Mouse (Mus musculus): ENCODE measurements around the gene 1700067K01Rik. TPM values are rescaled to one million over a fixed set of nuclear protein-coding genes. Genes with fewer than 3 reads are reported as not detected.
A peak's percentile ranks its signal among the peaks of the same experiment; 100 is the strongest.

The 1700067K01Rik gene
- polyA plus RNA-seq, 1 experiment from 2014 or later: 0.89 TPM

DNA sequence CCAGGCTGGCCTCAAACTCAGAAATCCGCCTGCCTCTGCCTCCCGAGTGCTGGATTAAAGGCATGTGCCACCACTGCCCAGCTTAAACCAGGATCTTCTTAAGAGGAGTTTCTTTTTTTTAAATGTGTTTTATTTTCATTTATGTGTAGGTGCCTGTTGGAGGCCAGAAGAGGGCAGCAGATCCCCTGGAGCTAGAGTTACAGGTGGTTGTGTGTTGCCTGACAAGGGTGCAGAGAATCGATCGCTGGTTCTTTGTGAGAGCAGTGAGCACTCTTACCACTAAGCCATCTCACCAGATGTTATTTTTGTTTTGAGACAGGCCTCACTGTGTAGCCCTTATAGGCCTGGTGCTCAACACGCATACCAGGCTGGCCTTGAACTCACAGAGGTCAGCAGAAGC, 14.5 kb downstream of the 1700067K01Rik start:
- Histone ChIP-seq H3K27ac (ENCODE audit: low read length) (no peak overlapping the region), H3K4me3 (ENCODE audit: low read length) (no peak overlapping the region), H3K27me3 (ENCODE audit: control insufficient read depth, insufficient read depth, low read length) (peaks cover 28% of the 10 kb centered on the region), H3K4me1 (ENCODE audit: control insufficient read depth, insufficient read depth, low read length) (peaks cover 13% of the 10 kb centered on the region), H3K36me3 (ENCODE audit: control insufficient read depth, insufficient read depth) (no peaks in the 10 kb centered on the region), H3K9me3 (replicated peaks; ENCODE audit: control insufficient read depth, low read length) (no peaks in the 10 kb centered on the region), H3K4me2 (ENCODE audit: low read depth, low read length) (no peak overlapping the region), H3K9ac (ENCODE audit: low read length) (no peak overlapping the region)
- no peak for ATAC-seq (replicated peaks; ENCODE audit: extremely low read depth, insufficient read depth, low FRiP score)
- 93% methylated on average over 5 of the region's 5 CpGs for WGBS

DNA sequence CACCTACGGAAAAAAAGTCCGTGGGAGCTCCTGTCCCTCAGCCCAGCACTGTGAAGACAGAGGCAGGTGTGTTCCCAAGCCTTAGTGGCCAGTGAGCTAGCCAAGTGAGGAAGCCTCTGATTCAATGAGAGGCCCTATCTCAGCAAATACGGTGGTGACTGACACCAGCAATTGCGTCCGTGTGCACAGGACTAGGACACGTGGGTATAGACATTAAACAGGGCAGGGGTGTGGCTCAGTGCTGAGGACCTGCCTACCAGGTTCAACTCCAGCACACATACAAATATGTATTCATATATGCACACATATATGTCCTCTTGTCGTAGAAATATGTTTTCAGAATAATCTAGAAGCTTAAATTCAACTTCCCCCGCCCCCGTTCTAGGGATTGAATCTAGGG, 18.4 kb downstream of the 1700067K01Rik start:
- no peaks in the 10 kb centered on the region for H3K9me3 ChIP-seq (replicated peaks; ENCODE audit: control insufficient read depth, low read length)
- H3K36me3 ChIP-seq (ENCODE audit: control insufficient read depth, insufficient read depth): no peaks in the 10 kb centered on the region
- H3K4me1 ChIP-seq (ENCODE audit: control insufficient read depth, insufficient read depth, low read length): peaks cover 29% of the 10 kb centered on the region
- no peak overlapping the region for H3K9ac ChIP-seq (ENCODE audit: low read length)
- H3K27ac ChIP-seq (ENCODE audit: low read length): no peak overlapping the region
- H3K4me3 ChIP-seq (ENCODE audit: low read length): no peak overlapping the region
- H3K4me2 ChIP-seq (ENCODE audit: low read depth, low read length): no peak overlapping the region
- H3K27me3 ChIP-seq (ENCODE audit: control insufficient read depth, insufficient read depth, low read length): peaks cover 7% of the 10 kb centered on the region
- no peak for ATAC-seq (replicated peaks; ENCODE audit: extremely low read depth, insufficient read depth, low FRiP score)
- 76% methylated on average over 9 of the region's 9 CpGs for WGBS

DNA sequence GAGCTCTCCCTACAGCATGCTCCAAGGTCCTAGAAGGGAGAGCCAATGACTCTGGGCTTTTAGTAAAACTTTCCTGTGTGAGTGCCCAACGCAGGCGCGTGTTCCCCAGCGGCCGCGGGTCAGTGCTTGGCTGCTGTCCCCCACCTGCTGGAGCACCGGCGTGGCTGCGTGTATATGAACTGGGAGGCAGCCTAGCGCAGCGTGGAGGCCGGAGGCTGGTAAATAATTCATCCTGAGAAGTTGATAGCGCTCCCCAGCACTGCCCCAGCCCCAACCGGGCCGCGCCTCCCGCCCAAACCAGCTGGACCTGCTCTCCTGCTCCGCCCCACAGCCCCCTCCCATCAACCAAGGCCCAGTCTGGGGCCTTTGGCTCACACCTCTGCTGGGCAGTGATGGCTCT, 19.8 kb downstream of the 1700067K01Rik start, which contains the start of gene Palm3:
Palm3 (plus strand) TSS at position 376 of the 400 bp plus-strand sequence.
- peak within 1 kb of the TSS; percentile 32; the same call in 1 of the 2 replicates for H3K9ac ChIP-seq (ENCODE audit: low read length)
- no peak within 1 kb of the TSS for H3K4me3 ChIP-seq (ENCODE audit: low read length)
- H3K27me3 ChIP-seq (ENCODE audit: control insufficient read depth, insufficient read depth, low read length): peaks cover 19% of the 10 kb centered on the region
- H3K27ac ChIP-seq (ENCODE audit: low read length): no peak within 1 kb of the TSS
- no peak for ATAC-seq (replicated peaks; ENCODE audit: extremely low read depth, insufficient read depth, low FRiP score)
- H3K36me3 ChIP-seq (ENCODE audit: control insufficient read depth, insufficient read depth): no peaks in the 10 kb centered on the region
- peaks cover 35% of the 10 kb centered on the region for H3K4me1 ChIP-seq (ENCODE audit: control insufficient read depth, insufficient read depth, low read length)
- H3K9me3 ChIP-seq (replicated peaks; ENCODE audit: control insufficient read depth, low read length): no peaks in the 10 kb centered on the region
- WGBS: 27% methylated on average over 18 of the region's 18 CpGs
- 0 out of 2 replicates have a peak within 1 kb of the TSS, but pooled peaks have one; percentile 17 for H3K4me2 ChIP-seq (ENCODE audit: low read depth, low read length)

DNA sequence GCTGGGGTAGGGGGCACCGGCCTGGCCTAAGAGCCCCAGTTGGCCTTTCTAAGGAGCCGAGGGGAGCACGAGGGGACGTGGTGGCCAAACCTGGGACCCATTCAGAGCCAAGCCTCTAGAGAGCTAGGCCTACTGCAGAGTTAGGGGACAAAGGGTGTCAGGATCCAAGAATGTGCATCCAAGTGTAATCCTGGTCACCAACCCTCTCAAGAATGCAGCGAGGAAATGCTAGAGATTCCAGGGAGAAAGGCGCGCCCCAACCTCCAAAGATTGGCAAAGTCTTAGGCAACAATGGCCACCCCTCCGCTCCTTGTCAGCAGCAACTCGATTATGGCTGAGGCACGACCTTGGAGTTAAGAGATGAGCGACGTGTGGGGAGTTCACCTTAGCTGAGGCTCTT, 20.3 kb downstream of the 1700067K01Rik start:
- H3K4me1 ChIP-seq (ENCODE audit: control insufficient read depth, insufficient read depth, low read length): peaks cover 37% of the 10 kb centered on the region
- no peak overlapping the region for H3K4me3 ChIP-seq (ENCODE audit: low read length)
- ATAC-seq (replicated peaks; ENCODE audit: extremely low read depth, insufficient read depth, low FRiP score): no peak
- no peaks in the 10 kb centered on the region for H3K36me3 ChIP-seq (ENCODE audit: control insufficient read depth, insufficient read depth)
- no peak overlapping the region for H3K27ac ChIP-seq (ENCODE audit: low read length)
- no peak overlapping the region for H3K4me2 ChIP-seq (ENCODE audit: low read depth, low read length)
- H3K9ac ChIP-seq (ENCODE audit: low read length): peak overlapping the region; percentile 32; the same call in 1 of the 2 replicates
- no peaks in the 10 kb centered on the region for H3K9me3 ChIP-seq (replicated peaks; ENCODE audit: control insufficient read depth, low read length)
- WGBS: 49% methylated on average over 12 of the region's 12 CpGs
- peaks cover 24% of the 10 kb centered on the region for H3K27me3 ChIP-seq (ENCODE audit: control insufficient read depth, insufficient read depth, low read length)

DNA sequence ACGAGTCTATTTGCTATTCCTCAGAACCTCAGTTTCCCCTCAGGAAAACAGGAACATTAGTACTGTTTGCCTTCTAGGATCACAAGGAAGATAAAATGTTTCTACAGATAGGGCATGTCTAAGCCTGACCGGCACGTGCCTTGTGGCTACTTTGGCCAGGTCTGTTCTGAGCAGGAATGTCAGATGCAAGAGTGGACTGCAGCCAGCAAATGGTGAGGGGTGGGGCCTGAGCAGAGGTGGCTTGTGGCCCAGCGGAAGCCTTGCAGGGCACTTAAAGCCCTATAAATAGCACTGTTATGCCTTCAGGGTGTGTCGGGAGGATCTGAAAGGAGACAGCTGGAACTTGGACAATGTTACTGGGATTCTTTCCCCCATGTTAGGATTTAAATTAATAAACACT, 21.8 kb downstream of the 1700067K01Rik start:
- Histone ChIP-seq H3K27me3 (ENCODE audit: control insufficient read depth, insufficient read depth, low read length) (peaks cover 30% of the 10 kb centered on the region), H3K4me1 (ENCODE audit: control insufficient read depth, insufficient read depth, low read length) (peaks cover 37% of the 10 kb centered on the region), H3K9me3 (replicated peaks; ENCODE audit: control insufficient read depth, low read length) (no peaks in the 10 kb centered on the region), H3K4me3 (ENCODE audit: low read length) (no peak overlapping the region), H3K9ac (ENCODE audit: low read length) (0 out of 2 replicates have a peak overlapping the region, but pooled peaks have one; percentile 18), H3K36me3 (ENCODE audit: control insufficient read depth, insufficient read depth) (no peaks in the 10 kb centered on the region), H3K27ac (ENCODE audit: low read length) (peak overlapping the region; percentile 82), H3K4me2 (ENCODE audit: low read depth, low read length) (peak overlapping the region; percentile 41; the same call in 1 of the 2 replicates)
- peak; percentile 83 for ATAC-seq (replicated peaks; ENCODE audit: extremely low read depth, insufficient read depth, low FRiP score)
- 6% methylated on average over 5 of the region's 5 CpGs for WGBS

DNA sequence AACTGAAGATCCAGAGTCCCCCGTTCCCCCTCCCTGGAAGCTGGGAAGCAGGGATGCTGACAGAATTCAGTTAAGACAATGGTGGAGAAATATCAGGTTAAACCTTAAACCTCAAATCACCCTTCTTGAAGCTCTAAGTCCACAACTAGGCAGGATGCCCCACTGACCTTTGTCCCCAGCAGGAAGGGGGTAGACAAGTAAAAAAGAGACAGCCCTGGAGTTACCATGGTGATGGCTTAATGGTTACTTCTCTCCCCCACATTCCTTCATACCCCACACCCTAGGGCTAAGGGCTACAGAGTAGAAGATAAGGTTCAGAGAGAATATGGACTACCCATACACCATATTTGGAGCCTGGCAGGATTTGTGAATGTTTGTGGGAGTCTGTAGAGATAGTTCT, 22.3 kb downstream of the 1700067K01Rik start:
- H3K4me1 ChIP-seq (ENCODE audit: control insufficient read depth, insufficient read depth, low read length): peaks cover 37% of the 10 kb centered on the region
- H3K9ac ChIP-seq (ENCODE audit: low read length): 0 out of 2 replicates have a peak overlapping the region, but pooled peaks have one; percentile 18
- H3K27ac ChIP-seq (ENCODE audit: low read length): peak overlapping the region; percentile 82
- no peak overlapping the region for H3K4me3 ChIP-seq (ENCODE audit: low read length)
- ATAC-seq (replicated peaks; ENCODE audit: extremely low read depth, insufficient read depth, low FRiP score): no peak
- 28% methylated on average over 1 of the region's 1 CpGs for WGBS
- H3K9me3 ChIP-seq (replicated peaks; ENCODE audit: control insufficient read depth, low read length): no peaks in the 10 kb centered on the region
- H3K4me2 ChIP-seq (ENCODE audit: low read depth, low read length): peak overlapping the region; percentile 41; the same call in 1 of the 2 replicates
- H3K36me3 ChIP-seq (ENCODE audit: control insufficient read depth, insufficient read depth): no peaks in the 10 kb centered on the region
- H3K27me3 ChIP-seq (ENCODE audit: control insufficient read depth, insufficient read depth, low read length): peaks cover 35% of the 10 kb centered on the region

DNA sequence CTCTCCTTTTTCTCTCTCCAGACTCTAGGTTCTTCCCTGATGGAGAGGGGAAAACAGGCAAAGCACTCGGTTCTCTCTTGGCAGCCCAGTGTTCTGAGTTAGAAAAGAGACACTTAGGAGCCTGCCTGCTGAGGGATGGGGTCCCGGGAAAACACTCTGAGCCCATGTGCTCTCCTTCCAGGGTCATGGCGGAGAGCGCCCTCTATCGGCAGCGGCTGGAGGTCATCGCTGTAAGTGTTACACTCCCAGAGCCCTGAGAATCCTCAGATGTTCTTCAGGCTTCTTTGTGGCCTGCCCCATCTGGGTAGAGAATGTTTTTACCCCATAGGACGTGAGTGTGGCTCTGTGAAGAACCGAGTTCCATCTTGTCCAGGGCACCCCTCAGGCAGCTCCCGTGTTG, 22.9 kb downstream of the 1700067K01Rik start:
- H3K27ac ChIP-seq (ENCODE audit: low read length): no peak overlapping the region
- peaks cover 37% of the 10 kb centered on the region for H3K27me3 ChIP-seq (ENCODE audit: control insufficient read depth, insufficient read depth, low read length)

DNA sequence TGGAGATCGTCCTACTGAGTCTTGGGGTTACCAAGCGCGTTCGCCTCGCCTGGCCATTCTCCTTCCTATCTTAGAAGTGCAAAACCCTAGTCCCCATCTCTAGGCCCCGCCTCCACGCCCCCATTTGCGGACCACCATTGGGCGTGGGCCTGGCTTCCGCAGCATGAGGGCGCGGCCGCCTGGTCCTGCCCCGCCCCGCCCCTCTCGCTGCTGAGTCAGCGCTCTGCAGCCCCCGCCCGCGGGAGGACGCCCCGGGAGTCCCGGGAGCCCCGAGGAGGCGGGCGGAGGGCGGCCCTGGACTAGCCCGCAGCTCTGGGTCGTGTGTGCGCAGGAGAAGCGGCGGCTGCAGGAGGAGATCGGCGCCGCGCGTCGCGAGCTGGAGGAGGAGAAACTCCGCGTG, 24.6 kb downstream of the 1700067K01Rik start:
- peak; percentile 33 for ATAC-seq (replicated peaks; ENCODE audit: extremely low read depth, insufficient read depth, low FRiP score)
- Histone ChIP-seq H3K27me3 (ENCODE audit: control insufficient read depth, insufficient read depth, low read length) (peaks cover 37% of the 10 kb centered on the region), H3K9me3 (replicated peaks; ENCODE audit: control insufficient read depth, low read length) (no peaks in the 10 kb centered on the region), H3K36me3 (ENCODE audit: control insufficient read depth, insufficient read depth) (no peaks in the 10 kb centered on the region), H3K4me1 (ENCODE audit: control insufficient read depth, insufficient read depth, low read length) (peaks cover 37% of the 10 kb centered on the region), H3K4me2 (ENCODE audit: low read depth, low read length) (peak overlapping the region; percentile 88), H3K4me3 (ENCODE audit: low read length) (peak overlapping the region; percentile 58), H3K9ac (ENCODE audit: low read length) (peak overlapping the region; percentile 69), H3K27ac (ENCODE audit: low read length) (no peak overlapping the region)
- WGBS: under 1% methylated on average over 41 of the region's 41 CpGs

More for the DNA sequence above, 22.9 kb downstream of the 1700067K01Rik start:
- no peak for ATAC-seq (replicated peaks; ENCODE audit: extremely low read depth, insufficient read depth, low FRiP score)
- Histone ChIP-seq H3K9me3 (replicated peaks; ENCODE audit: control insufficient read depth, low read length) (no peaks in the 10 kb centered on the region), H3K4me3 (ENCODE audit: low read length) (no peak overlapping the region), H3K36me3 (ENCODE audit: control insufficient read depth, insufficient read depth) (no peaks in the 10 kb centered on the region), H3K4me1 (ENCODE audit: control insufficient read depth, insufficient read depth, low read length) (peaks cover 37% of the 10 kb centered on the region), H3K9ac (ENCODE audit: low read length) (no peak overlapping the region), H3K4me2 (ENCODE audit: low read depth, low read length) (no peak overlapping the region)
- WGBS: 18% methylated on average over 10 of the region's 10 CpGs

DNA sequence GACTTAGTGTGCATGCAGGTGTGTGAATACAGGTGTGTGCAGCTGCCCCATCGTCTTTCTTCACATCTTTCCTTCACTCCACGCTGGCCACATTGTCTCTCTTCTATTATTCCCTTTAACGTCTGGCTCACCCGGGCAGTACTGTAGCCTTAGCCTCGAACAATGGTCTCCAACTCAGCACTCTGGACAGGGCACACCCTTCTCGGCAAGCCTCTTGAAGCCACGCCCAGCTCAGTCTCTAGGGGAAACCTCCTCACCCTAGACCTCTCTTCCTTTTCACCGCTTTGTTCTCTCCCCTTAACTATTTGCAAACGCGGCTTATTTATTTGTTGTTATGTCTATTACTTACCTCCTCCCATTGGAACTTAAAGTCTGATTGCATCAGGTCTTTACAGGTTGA, 26.1 kb downstream of the 1700067K01Rik start:
- no peak for ATAC-seq (replicated peaks; ENCODE audit: extremely low read depth, insufficient read depth, low FRiP score)
- Histone ChIP-seq H3K9ac (ENCODE audit: low read length) (no peak overlapping the region), H3K4me2 (ENCODE audit: low read depth, low read length) (no peak overlapping the region), H3K27ac (ENCODE audit: low read length) (no peak overlapping the region), H3K36me3 (ENCODE audit: control insufficient read depth, insufficient read depth) (no peaks in the 10 kb centered on the region; the same call in 1 of the 2 replicates), H3K9me3 (replicated peaks; ENCODE audit: control insufficient read depth, low read length) (no peaks in the 10 kb centered on the region), H3K27me3 (ENCODE audit: control insufficient read depth, insufficient read depth, low read length) (peaks cover 32% of the 10 kb centered on the region), H3K4me1 (ENCODE audit: control insufficient read depth, insufficient read depth, low read length) (peaks cover 24% of the 10 kb centered on the region), H3K4me3 (ENCODE audit: low read length) (no peak overlapping the region)
- 8% methylated on average over 10 of the region's 10 CpGs for WGBS

Measured in heart, embryonic 16.5 days (tissue).